Mouse (Mus musculus) embryonic facial prominence, embryonic 11.5 days (tissue): Measurements from ENCODE around the gene H3f3a. TPM values are rescaled to one million over a fixed set of nuclear protein-coding genes. Genes with fewer than 3 reads are reported as not detected.
A peak's percentile ranks its signal among the peaks of the same experiment; 100 is the strongest.

Experiments used
- ATAC-seq: fragments of 200-750 bp; cut with Nextera tagmentation; replicated peaks from 2 replicates; pipeline ENCODE4 v1.8.0; 2017; ENCODE audit warnings: low read depth; ENCODE audit not compliant: insufficient number of reproducible peaks, low FRiP score, low TSS enrichment
- DNase-seq: peaks from one replicate; pipeline ENCODE4 v3.0.0-alpha.2; 2015; ENCODE audit warnings: low spot score
- H3K27ac ChIP-seq: fragments of 300-500 bp; sonication (generic); replicated peaks from 2 replicates; pipeline ENCODE4 v1.5.1; 2014; ENCODE audit warnings: mild to moderate bottlenecking, low read depth, low read length, control low read depth
- H3K27me3 ChIP-seq: fragments of 300-500 bp; sonication (generic); 2 replicates; pipeline ENCODE4 v1.6.1; 2014; ENCODE audit warnings: mild to moderate bottlenecking, low read length, moderate library complexity, mixed read lengths; ENCODE audit not compliant: control insufficient read depth, insufficient read depth
- H3K36me3 ChIP-seq: fragments of 300-500 bp; sonication (generic); replicated peaks from 2 replicates; pipeline ENCODE4 v1.6.1; 2014; ENCODE audit warnings: low read depth, mild to moderate bottlenecking, low read length, moderate library complexity, mixed read lengths; ENCODE audit not compliant: control insufficient read depth, insufficient read depth
- H3K4me1 ChIP-seq: fragments of 300-500 bp; sonication (generic); 2 replicates; pipeline ENCODE4 v1.6.1; 2014; ENCODE audit warnings: low read length, mixed read lengths; ENCODE audit not compliant: control insufficient read depth, insufficient read depth
- H3K4me2 ChIP-seq: fragments of 300-500 bp; sonication (generic); 2 replicates; pipeline ENCODE4 v1.6.1; 2014; ENCODE audit warnings: low read depth, mild to moderate bottlenecking, control low read depth, low read length, moderate library complexity
- H3K4me3 ChIP-seq: fragments of 300-500 bp; sonication (generic); 2 replicates; pipeline ENCODE4 v1.5.1; 2014; ENCODE audit warnings: low read depth, low read length, control low read depth
- H3K9ac ChIP-seq: fragments of 300-500 bp; sonication (generic); replicated peaks from 2 replicates; pipeline ENCODE4 v1.6.1; 2014; ENCODE audit warnings: mild to moderate bottlenecking, control low read depth, low read length
- H3K9me3 ChIP-seq: fragments of 300-500 bp; sonication (generic); replicated peaks from 2 replicates; pipeline ENCODE4 v1.6.1; 2016; ENCODE audit warnings: mild to moderate bottlenecking, low read length, inconsistent platforms, mixed read lengths; ENCODE audit not compliant: control insufficient read depth
- WGBS: fragments of 180-500 bp; shearing (Covaris S2); extraction: QIAGEN DNeasy Blood & Tissue Kit; methylation state at CpG from one replicate; pipeline ENCODE4 v1.1.7; 2014; 5-methylcytosine and 5-hydroxymethylcytosine counted together
- polyA plus RNA-seq: library from polyadenylated mRNA; unstranded; fragments of >200 nt; fragmentation: Nextera tagmentation; extraction: Ambion mirVana; gene quantifications from 2 replicates; pipeline ENCODE4 v1.2.1, GENCODE M21; 2014

Gene H3f3a
- polyA plus RNA-seq = 3,882 and 3,910 TPM in 2 replicates

- 2% methylated on average over 64 of the region's 69 CpGs for WGBS
- peak within 1 kb of the TSS; percentile 94 for H3K4me3 ChIP-seq
- peak; percentile 62 for ATAC-seq
Observed at GRCm38 (mm10) chr1:180813885-180814740, at the start of gene H3f3a. TSS of gene H3f3a (minus strand) at chr1:180813943.

GRCm38 (mm10) chr1:180860030-180860429 is 46.3 kb upstream of the H3f3a start:
- Histone ChIP-seq H3K27ac (no peak overlapping the region), H3K9ac (no peak overlapping the region), H3K27me3 (no peaks in the 10 kb centered on the region), H3K4me2 (no peak overlapping the region), H3K4me3 (no peak overlapping the region), H3K9me3 (no peaks in the 10 kb centered on the region), H3K36me3 (peaks cover 14% of the 10 kb centered on the region), H3K4me1 (no peaks in the 10 kb centered on the region)
- 83% methylated on average over 6 of the region's 6 CpGs for WGBS
- no peak for ATAC-seq
- DNase-seq = no peak

More at GRCm38 (mm10) chr1:180813885-180814740, at the start of gene H3f3a:
- DNase-seq = peak; percentile 68
- Histone ChIP-seq H3K4me1 (no peaks in the 10 kb centered on the region), H3K9ac (peak within 1 kb of the TSS; percentile 99), H3K4me2 (peak within 1 kb of the TSS; percentile 68), H3K36me3 (peaks cover 2% of the 10 kb centered on the region; the same call in 1 of the 2 replicates), H3K27ac (peak within 1 kb of the TSS; percentile 97), H3K9me3 (no peaks in the 10 kb centered on the region), H3K27me3 (no peaks in the 10 kb centered on the region)

GRCm38 (mm10) chr1:180858763-180859162 is 45.0 kb upstream of the H3f3a start:
- Histone ChIP-seq H3K4me1 (no peaks in the 10 kb centered on the region), H3K4me2 (no peak overlapping the region), H3K27me3 (no peaks in the 10 kb centered on the region), H3K4me3 (no peak overlapping the region), H3K9me3 (no peaks in the 10 kb centered on the region), H3K9ac (no peak overlapping the region), H3K36me3 (peaks cover 14% of the 10 kb centered on the region), H3K27ac (no peak overlapping the region)
- DNase-seq = no peak
- no peak for ATAC-seq

- peak within 1 kb of the TSS; percentile 82 for H3K4me3 ChIP-seq
- H3K4me2 ChIP-seq = peak within 1 kb of the TSS; percentile 72
- H3K27ac ChIP-seq = peak within 1 kb of the TSS; percentile 96
- WGBS = under 1% methylated on average over 77 of the region's 77 CpGs
- peak within 1 kb of the TSS; percentile 80 for H3K9ac ChIP-seq
- peak; percentile 100 for DNase-seq
- no peaks in the 10 kb centered on the region for H3K36me3 ChIP-seq
- H3K9me3 ChIP-seq = no peaks in the 10 kb centered on the region
- H3K4me1 ChIP-seq = no peaks in the 10 kb centered on the region; the same call in 1 of the 2 replicates
- ATAC-seq = peak; percentile 99
- no peaks in the 10 kb centered on the region for H3K27me3 ChIP-seq
Observed at GRCm38 (mm10) chr1:180850316-180851270, 36.9 kb upstream of the H3f3a start, which contains the start of gene Sde2. TSS of gene Sde2 (plus strand) at chr1:180851127.

GRCm38 (mm10) chr1:180849701-180850301 is 36.1 kb upstream of the H3f3a start:
- peak overlapping the region; percentile 72 for H3K9ac ChIP-seq
- H3K27me3 ChIP-seq = no peaks in the 10 kb centered on the region
- H3K9me3 ChIP-seq = no peaks in the 10 kb centered on the region
- ATAC-seq (no peak), DNase-seq (peak; percentile 37)
- H3K4me3 ChIP-seq = peak overlapping the region; percentile 82; the same call in 1 of the 2 replicates
- H3K4me2 ChIP-seq = peak overlapping the region; percentile 72
- no peaks in the 10 kb centered on the region for H3K36me3 ChIP-seq
- no peaks in the 10 kb centered on the region; the same call in 1 of the 2 replicates for H3K4me1 ChIP-seq
- peak overlapping the region; percentile 96 for H3K27ac ChIP-seq
- WGBS = 38% methylated on average over 11 of the region's 11 CpGs

GRCm38 (mm10) chr1:180848511-180849241 is 34.9 kb upstream of the H3f3a start:
- no peak for ATAC-seq
- Histone ChIP-seq H3K27me3 (no peaks in the 10 kb centered on the region), H3K9me3 (no peaks in the 10 kb centered on the region), H3K27ac (peak overlapping the region; percentile 81), H3K4me2 (peak overlapping the region; percentile 42), H3K4me3 (peak overlapping the region; percentile 21), H3K4me1 (no peaks in the 10 kb centered on the region; the same call in 1 of the 2 replicates), H3K9ac (peak overlapping the region; percentile 57), H3K36me3 (no peaks in the 10 kb centered on the region)
- 23% methylated on average over 11 of the region's 11 CpGs for WGBS
- no peak for DNase-seq

GRCm38 (mm10) chr1:180848114-180848510 is 34.4 kb upstream of the H3f3a start:
- ATAC-seq (0 out of 2 replicates have a peak, but pooled peaks have one; percentile 21), DNase-seq (peak; percentile 85)
- H3K27ac ChIP-seq = peak overlapping the region; percentile 81
- H3K4me1 ChIP-seq = no peaks in the 10 kb centered on the region; the same call in 1 of the 2 replicates
- peak overlapping the region; percentile 57 for H3K9ac ChIP-seq
- under 1% methylated on average over 9 of the region's 9 CpGs for WGBS
- no peaks in the 10 kb centered on the region for H3K27me3 ChIP-seq
- peak overlapping the region; percentile 21 for H3K4me3 ChIP-seq
- H3K36me3 ChIP-seq = no peaks in the 10 kb centered on the region
- peak overlapping the region; percentile 42 for H3K4me2 ChIP-seq
- H3K9me3 ChIP-seq = no peaks in the 10 kb centered on the region
